Mouse (Mus musculus) midbrain, embryonic 10.5 days (tissue): ENCODE measurements around the gene Polrmt. TPM values are rescaled to one million over a fixed set of nuclear protein-coding genes. Genes with fewer than 3 reads are reported as not detected.

ENCODE experiments used
- DNase-seq: peaks from one replicate; pipeline ENCODE4 v3.0.0-alpha.2; 2017; ENCODE audit warnings: low spot score
- H3K27ac ChIP-seq: fragments of 300-500 bp; sonication (generic); replicated peaks from 2 replicates; pipeline ENCODE4 v1.5.1; 2016; ENCODE audit warnings: mild to moderate bottlenecking
- H3K27me3 ChIP-seq: fragments of 300-500 bp; sonication (generic); 2 replicates; pipeline ENCODE4 v1.6.1; 2016; ENCODE audit warnings: low read depth, mild to moderate bottlenecking; ENCODE audit not compliant: poor library complexity, severe bottlenecking
- H3K36me3 ChIP-seq: fragments of 300-500 bp; sonication (generic); 2 replicates; pipeline ENCODE4 v1.6.1; 2016; ENCODE audit warnings: mild to moderate bottlenecking, moderate library complexity
- H3K4me1 ChIP-seq: fragments of 300-500 bp; sonication (generic); 2 replicates; pipeline ENCODE4 v1.6.1; 2016
- H3K4me3 ChIP-seq: fragments of 300-500 bp; sonication (generic); 2 replicates; pipeline ENCODE4 v1.5.1; 2016; ENCODE audit warnings: mild to moderate bottlenecking, moderate library complexity
- H3K9me3 ChIP-seq: fragments of 300-500 bp; sonication (generic); replicated peaks from 2 replicates; pipeline ENCODE4 v1.6.1; 2016; ENCODE audit warnings: mild to moderate bottlenecking
- WGBS: fragments of 180-500 bp; shearing (Covaris S2); methylation state at CpG from one replicate; pipeline ENCODE4 v1.1.7; 2016; 5-methylcytosine and 5-hydroxymethylcytosine counted together
- polyA plus RNA-seq: library from polyadenylated mRNA; unstranded; fragments of >200 nt; fragmentation: Nextera tagmentation; extraction: Ambion mirVana; gene quantifications from 2 replicates; pipeline ENCODE4 v1.2.1, GENCODE M21; 2016

Polrmt gene
- polyA plus RNA-seq, 1 experiment from 2014 or later: 48.6 TPM

DNA sequence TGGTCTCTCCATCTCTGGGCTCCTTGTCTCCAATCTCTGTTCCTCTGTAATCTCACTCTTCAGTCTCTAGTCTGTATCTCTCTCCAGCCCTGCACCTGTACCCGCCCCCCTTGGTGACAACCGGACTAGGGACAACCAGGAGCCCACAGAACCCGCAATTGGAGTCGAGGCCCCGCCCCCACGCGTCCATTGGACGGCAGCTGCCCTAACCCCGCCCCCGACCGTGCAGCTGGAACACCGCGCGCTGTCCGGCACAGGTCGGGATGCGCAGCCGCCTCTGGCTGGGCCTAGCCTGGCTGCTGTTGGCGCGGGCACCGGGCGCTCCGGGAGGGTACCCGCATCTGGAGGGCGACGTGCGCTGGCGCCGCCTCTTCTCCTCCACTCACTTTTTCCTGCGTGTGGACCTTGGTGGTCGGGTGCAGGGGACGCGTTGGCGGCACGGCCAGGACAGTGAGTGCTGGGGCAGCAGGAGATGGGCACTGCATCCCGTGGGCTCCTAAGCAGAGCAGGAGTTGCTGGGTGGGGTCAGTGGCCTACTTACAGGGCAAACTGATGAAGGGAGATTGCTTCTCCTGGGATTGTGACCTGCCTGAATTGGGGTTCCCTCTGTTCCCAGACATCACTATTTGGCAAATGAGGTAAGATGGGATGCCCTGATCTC lies 8.6 kb upstream of the Polrmt start, which contains the start of gene Fgf22:
TSS of gene Fgf22 (plus strand) at position 221 of the 661 bp plus-strand sequence.
- under 1% methylated on average over 36 of the region's 36 CpGs for WGBS
- peaks cover 14% of the 10 kb centered on the region; the same call in 1 of the 2 replicates for H3K27me3 ChIP-seq
- H3K4me3 ChIP-seq: peak within 1 kb of the TSS; percentile 54
- peaks cover 13% of the 10 kb centered on the region for H3K4me1 ChIP-seq
- H3K9me3 ChIP-seq: no peaks in the 10 kb centered on the region
- peaks cover 44% of the 10 kb centered on the region for H3K36me3 ChIP-seq
- H3K27ac ChIP-seq: peak within 1 kb of the TSS; percentile 29; the same call in 1 of the 2 replicates
- peak; percentile 83 for DNase-seq

DNA sequence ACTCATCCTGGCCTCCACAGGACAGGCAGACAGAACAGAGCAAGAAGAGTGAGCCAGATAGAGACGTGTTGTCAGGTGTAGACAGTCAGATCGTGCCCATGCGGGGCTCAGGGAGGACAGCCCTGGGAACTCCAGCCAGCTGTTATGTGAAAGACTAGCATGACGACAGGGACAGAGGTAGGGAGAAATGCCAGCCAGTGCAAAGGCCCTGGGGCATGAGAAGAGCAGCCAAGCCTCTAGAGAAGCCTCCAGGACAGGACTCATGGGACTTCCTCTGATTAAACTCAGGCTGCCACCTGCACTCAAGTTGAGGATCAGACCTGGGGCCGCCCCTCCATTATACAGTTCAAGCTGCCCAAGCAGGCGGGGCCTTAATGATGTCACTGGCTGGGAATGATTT lies 2.1 kb upstream of the Polrmt start:
- Histone ChIP-seq H3K4me3 (peak overlapping the region; percentile 11; the same call in 1 of the 2 replicates), H3K9me3 (no peaks in the 10 kb centered on the region), H3K27ac (no peak overlapping the region), H3K36me3 (peaks cover 11% of the 10 kb centered on the region), H3K27me3 (no peaks in the 10 kb centered on the region), H3K4me1 (peaks cover 16% of the 10 kb centered on the region)
- DNase-seq: no peak
- 78% methylated on average over 6 of the region's 6 CpGs for WGBS

DNA sequence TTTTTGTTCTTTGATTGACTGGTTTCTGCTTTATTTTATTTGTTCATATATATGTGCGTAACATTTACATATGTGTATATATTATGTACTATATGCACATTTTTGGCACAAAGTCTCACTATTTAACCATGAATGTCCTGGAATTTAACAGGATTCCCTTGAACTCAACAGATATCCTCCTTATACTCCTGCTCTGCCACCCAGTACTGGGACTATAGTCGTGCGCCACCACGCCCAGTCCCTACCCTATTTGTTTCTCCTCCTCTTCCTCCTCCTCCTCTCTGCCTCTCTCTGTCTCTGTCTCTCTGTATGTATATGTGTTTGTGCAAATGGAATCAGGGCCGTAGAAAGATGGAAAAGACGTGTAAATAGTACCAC lies 382 bp upstream of the Polrmt start:
- DNase-seq: no peak
- H3K27ac ChIP-seq: peak overlapping the region; percentile 53
- peak overlapping the region; percentile 73 for H3K4me3 ChIP-seq
- WGBS: 25% methylated on average over 6 of the region's 6 CpGs
- H3K9me3 ChIP-seq: no peaks in the 10 kb centered on the region
- H3K27me3 ChIP-seq: no peaks in the 10 kb centered on the region
- peaks cover 16% of the 10 kb centered on the region for H3K4me1 ChIP-seq
- H3K36me3 ChIP-seq: peaks cover 27% of the 10 kb centered on the region

DNA sequence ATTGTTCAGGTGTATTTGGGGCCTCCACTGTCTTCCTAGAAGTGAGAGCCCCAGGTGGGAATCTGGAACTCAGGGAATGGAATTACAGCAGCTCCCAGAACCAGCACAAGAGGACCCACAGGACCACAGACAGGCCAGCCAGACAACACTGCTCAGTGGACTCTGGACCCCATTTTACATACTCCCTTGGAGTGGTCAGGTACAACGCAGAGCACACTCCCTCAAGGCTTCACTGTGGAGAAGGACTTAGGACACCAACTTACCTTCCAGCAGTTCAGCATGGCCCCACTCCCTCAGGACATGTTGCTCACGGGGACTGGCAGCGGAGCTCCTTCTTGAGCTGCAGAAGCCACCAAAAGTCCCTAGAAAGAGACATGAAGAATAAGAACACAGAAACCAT lies 970 bp downstream of the Polrmt start:
- Histone ChIP-seq H3K4me1 (peaks cover 22% of the 10 kb centered on the region), H3K4me3 (peak overlapping the region; percentile 73), H3K9me3 (peaks cover 4% of the 10 kb centered on the region; the same call in 1 of the 2 replicates), H3K36me3 (peaks cover 40% of the 10 kb centered on the region), H3K27me3 (no peaks in the 10 kb centered on the region), H3K27ac (no peak overlapping the region)
- WGBS: 92% methylated on average over 3 of the region's 3 CpGs
- no peak for DNase-seq

DNA sequence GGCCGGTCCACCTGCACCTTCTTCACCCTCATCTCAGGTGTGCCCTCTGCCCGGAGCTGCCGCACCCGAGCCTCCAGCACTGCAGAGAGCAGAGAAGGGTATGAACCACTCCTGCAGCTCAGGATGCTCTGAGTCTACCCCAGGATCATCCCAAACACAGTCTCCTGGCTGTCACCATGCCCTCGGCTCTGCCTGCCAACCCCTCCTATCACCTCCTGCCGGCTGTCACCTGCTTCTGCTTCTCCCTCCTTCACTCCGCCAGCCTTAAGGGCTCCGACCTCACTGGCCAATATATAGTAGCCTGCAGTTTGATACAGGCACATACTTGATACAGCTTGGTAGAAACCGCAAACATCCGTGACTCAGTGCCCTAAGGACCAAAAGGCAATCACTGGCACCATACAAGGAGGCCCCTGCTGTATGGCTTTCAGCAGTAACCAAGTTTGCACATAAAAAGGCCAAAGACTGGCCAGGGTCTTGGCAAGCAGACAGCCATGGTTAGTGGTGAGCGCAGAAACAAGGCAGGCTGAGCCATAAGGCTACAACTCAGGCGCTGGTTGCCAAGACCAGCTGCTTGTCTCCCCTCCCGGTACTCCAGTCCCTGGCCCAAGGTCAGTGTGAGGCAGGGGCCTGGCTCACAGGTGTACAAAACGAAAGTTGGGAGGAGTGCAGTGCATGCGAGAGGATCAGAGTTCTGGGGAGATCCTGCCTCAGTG lies 2.6 kb downstream of the Polrmt start:
- 95% methylated on average over 15 of the region's 15 CpGs for WGBS
- H3K27me3 ChIP-seq: no peaks in the 10 kb centered on the region
- peaks cover 22% of the 10 kb centered on the region for H3K4me1 ChIP-seq
- no peak overlapping the region for H3K27ac ChIP-seq
- no peak overlapping the region for H3K4me3 ChIP-seq
- peaks cover 20% of the 10 kb centered on the region for H3K9me3 ChIP-seq
- DNase-seq: no peak
- H3K36me3 ChIP-seq: peaks cover 56% of the 10 kb centered on the region

DNA sequence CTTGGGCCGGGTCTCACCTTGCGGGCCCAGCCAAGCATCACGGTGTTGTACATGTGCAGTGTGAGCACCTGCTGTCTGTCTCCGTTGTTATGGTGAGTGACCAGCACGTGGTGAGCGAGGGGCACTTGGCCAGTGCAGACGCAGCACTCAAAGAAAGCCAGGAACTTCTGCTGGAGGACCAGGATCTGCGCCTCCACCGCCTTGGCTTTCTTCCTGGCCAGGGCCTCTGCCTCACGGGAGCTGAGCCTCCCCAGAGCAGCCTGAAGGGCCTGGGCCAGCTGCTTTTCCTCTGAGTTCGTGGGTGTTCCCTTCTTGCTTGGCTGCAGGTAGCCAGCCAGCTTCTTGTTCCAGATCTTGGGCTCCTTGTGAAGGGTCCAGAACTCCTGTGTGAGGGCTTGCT lies 3.2 kb downstream of the Polrmt start:
- Histone ChIP-seq H3K36me3 (peaks cover 63% of the 10 kb centered on the region), H3K4me3 (no peak overlapping the region), H3K9me3 (peaks cover 23% of the 10 kb centered on the region), H3K4me1 (peaks cover 22% of the 10 kb centered on the region), H3K27me3 (no peaks in the 10 kb centered on the region), H3K27ac (no peak overlapping the region)
- DNase-seq: no peak
- WGBS: 92% methylated on average over 11 of the region's 11 CpGs

DNA sequence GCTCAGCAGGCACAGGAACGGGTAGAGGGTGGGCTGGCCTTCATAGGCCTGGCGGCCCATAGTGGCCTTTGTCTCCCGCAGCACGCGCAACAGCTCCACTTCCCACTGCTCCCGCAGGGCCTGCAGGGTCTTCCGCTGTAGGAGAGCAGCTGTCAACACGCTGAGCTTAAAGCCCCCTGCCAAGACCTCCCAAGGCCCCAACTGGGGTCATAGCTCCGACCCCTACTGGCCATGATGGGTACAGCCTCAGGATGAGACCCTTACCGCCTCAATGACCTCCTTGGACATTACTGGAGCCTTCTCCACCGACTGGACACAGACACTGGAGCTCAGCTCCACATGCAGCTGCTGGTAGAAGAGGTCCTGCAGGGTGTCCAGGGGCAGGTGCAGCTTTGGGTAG lies 5.5 kb downstream of the Polrmt start:
- peaks cover 86% of the 10 kb centered on the region for H3K36me3 ChIP-seq
- H3K4me1 ChIP-seq: peaks cover 15% of the 10 kb centered on the region
- DNase-seq: peak; percentile 36
- peaks cover 23% of the 10 kb centered on the region for H3K9me3 ChIP-seq
- H3K27me3 ChIP-seq: peaks cover 19% of the 10 kb centered on the region
- WGBS: 60% methylated on average over 11 of the region's 11 CpGs
- H3K27ac ChIP-seq: peak overlapping the region; percentile 46; the same call in 1 of the 2 replicates
- no peak overlapping the region for H3K4me3 ChIP-seq

DNA sequence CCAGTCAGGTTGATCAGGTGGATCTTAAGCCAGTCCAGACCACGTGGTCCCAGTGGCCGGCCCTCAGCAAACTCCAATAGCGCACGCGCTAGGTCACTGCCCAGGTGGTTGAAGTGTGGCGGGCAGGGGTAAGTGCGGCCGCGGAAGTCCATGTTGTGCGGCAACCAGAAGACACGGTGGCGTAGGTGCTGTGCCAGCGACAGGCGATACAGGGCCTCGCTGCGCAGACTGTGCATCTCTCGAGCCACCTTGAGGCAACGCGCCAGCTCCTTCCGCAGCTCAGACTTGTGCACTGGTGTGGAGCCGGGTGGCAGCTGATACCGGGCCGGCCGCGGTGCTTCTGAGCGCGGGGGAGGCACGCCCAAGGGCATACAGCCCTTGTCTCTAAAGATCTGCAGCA lies 7.1 kb downstream of the Polrmt start:
- no peak overlapping the region for H3K27ac ChIP-seq
- WGBS: 95% methylated on average over 28 of the region's 28 CpGs
- peaks cover 35% of the 10 kb centered on the region for H3K27me3 ChIP-seq
- peaks cover 28% of the 10 kb centered on the region for H3K9me3 ChIP-seq
- no peak for DNase-seq
- no peak overlapping the region for H3K4me3 ChIP-seq
- H3K4me1 ChIP-seq: peaks cover 17% of the 10 kb centered on the region
- peaks cover 98% of the 10 kb centered on the region for H3K36me3 ChIP-seq

DNA sequence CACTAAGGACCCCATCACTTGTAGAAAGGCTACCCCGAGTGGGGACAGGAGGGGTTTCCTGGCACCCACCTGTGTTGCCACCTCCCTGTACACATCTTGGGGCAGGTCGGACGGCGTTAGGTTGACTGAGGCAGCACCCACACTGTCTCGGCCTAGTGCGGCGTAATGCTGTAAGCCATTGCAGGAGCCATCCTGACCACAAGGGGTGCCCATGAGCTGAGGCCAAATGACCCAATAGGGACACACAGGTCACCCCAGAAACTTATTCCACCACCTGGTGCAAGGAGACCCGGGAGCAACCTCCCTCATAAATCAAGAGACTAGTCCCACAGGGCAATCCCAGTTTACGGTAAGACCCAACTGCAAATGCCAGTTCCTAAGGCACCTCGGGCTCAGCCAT lies 8.1 kb downstream of the Polrmt start:
- H3K27me3 ChIP-seq: peaks cover 35% of the 10 kb centered on the region
- no peak overlapping the region for H3K27ac ChIP-seq
- 89% methylated on average over 10 of the region's 10 CpGs for WGBS
- H3K4me3 ChIP-seq: no peak overlapping the region
- H3K9me3 ChIP-seq: peaks cover 28% of the 10 kb centered on the region
- H3K36me3 ChIP-seq: peaks cover 98% of the 10 kb centered on the region
- DNase-seq: no peak
- H3K4me1 ChIP-seq: peaks cover 17% of the 10 kb centered on the region

DNA sequence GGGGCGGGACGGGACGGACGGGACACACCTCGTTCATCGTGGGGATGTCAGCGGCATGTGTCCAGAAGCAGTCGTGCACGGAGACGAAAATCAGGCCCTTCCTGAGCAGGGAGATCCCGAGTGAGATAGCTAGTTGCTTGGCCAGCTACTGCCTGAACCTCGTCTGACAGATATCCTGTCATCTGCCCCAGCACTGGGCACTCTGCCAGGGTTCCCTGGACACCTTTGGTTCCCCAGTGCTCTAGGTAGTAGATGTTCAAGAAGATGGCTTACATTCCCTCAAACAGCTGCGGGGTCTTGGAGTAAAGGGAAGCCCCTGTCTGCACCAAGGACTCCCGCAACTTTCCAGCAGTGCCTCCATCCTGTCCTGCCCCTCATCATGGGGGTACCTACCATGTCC lies 9.7 kb downstream of the Polrmt start:
- no peak overlapping the region for H3K4me3 ChIP-seq
- peaks cover 17% of the 10 kb centered on the region for H3K4me1 ChIP-seq
- H3K27ac ChIP-seq: no peak overlapping the region
- DNase-seq: no peak
- H3K9me3 ChIP-seq: peaks cover 28% of the 10 kb centered on the region
- peaks cover 35% of the 10 kb centered on the region for H3K27me3 ChIP-seq
- H3K36me3 ChIP-seq: peaks cover 94% of the 10 kb centered on the region
- 87% methylated on average over 14 of the region's 14 CpGs for WGBS

DNA sequence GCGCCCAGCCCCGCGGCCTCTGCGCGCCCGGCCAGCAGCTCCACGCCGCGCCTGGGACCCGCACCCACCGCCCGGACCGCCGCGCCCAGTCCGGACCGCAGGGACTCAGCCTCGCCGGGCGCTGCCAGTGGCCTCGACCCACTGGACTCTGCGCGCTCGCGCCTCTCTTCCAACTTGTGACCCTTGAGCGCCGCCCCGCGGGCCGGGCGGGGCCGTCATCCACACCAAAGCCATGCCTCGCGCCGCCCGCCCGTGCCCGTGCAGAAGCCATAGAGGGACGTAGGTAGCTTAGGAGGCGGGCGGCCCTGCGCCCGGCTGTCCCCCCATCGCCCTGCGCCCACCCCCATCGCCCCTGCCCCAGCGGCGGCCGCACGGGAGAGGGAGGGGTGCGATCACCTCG lies 11.0 kb downstream of the Polrmt start:
- no peak overlapping the region for H3K27ac ChIP-seq
- H3K27me3 ChIP-seq: peaks cover 35% of the 10 kb centered on the region
- H3K36me3 ChIP-seq: peaks cover 85% of the 10 kb centered on the region
- H3K4me1 ChIP-seq: peaks cover 11% of the 10 kb centered on the region
- H3K4me3 ChIP-seq: peak overlapping the region; percentile 33
- 26% methylated on average over 52 of the region's 52 CpGs for WGBS
- H3K9me3 ChIP-seq: peaks cover 23% of the 10 kb centered on the region
- DNase-seq: no peak

DNA sequence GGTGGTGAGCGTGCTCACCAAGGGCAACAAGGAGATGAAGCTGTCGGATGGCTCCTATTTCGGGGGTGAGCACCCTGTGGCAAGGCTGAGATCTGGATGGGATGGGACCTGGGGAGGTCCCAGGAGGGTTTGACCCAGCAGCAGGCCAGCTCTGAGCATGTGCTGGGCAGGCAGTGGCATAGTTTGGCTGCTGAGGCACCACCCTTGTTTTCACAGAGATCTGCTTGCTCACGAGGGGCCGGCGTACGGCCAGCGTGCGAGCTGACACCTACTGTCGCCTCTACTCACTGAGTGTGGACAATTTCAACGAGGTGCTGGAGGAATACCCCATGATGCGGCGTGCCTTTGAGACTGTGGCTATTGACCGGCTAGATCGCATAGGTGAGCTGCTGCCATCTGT lies 12.5 kb downstream of the Polrmt start:
- no peak overlapping the region for H3K27ac ChIP-seq
- H3K4me3 ChIP-seq: no peak overlapping the region
- peaks cover 70% of the 10 kb centered on the region for H3K36me3 ChIP-seq
- 95% methylated on average over 15 of the region's 15 CpGs for WGBS
- H3K9me3 ChIP-seq: peaks cover 9% of the 10 kb centered on the region
- DNase-seq: no peak
- H3K4me1 ChIP-seq: peaks cover 11% of the 10 kb centered on the region
- H3K27me3 ChIP-seq: peaks cover 35% of the 10 kb centered on the region

DNA sequence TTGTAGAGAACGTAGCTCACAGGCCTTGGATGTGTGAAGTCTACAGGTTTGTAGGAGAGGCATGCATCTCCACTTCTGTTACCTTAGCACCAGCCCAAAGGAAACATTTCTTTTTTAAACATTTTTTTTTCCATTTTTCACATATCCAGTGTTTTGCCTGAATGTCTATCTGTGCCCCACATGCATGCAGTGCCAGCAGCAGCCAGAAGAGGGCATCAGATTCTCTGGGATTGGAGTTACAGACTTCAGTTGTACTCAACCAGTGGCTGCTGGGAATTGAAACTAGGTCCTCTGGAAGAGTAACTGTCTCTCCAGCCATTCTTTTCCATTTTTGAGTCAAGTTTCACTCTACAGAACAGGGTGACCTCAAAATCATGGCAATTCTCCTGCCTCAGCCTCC lies 13.9 kb downstream of the Polrmt start:
- 96% methylated on average over 1 of the region's 1 CpGs for WGBS
- Histone ChIP-seq H3K27me3 (peaks cover 32% of the 10 kb centered on the region), H3K9me3 (peaks cover 5% of the 10 kb centered on the region; the same call in 1 of the 2 replicates), H3K4me1 (peaks cover 17% of the 10 kb centered on the region), H3K36me3 (peaks cover 56% of the 10 kb centered on the region), H3K4me3 (no peak overlapping the region), H3K27ac (no peak overlapping the region)
- DNase-seq: no peak
